Mouse (Mus musculus): ENCODE data around the gene Astn2.

Astn2 gene

GRCm38 (mm10) chr4:65586947-65587346 is 817.5 kb downstream of the Astn2 start:
- in situ Hi-C loops (cut with MseI, MboI) = loop anchor here (10.0 to 25.0 kb wide), 4 partner anchors 475 to 1052 kb away; partner anchors contain the start of gene Pappa (in 1 of the 2)

GRCm38 (mm10) chr4:65580254-65580653 is 824.2 kb downstream of the Astn2 start:
- in situ Hi-C loops (cut with MseI, MboI) = loop anchor here (10.0 to 25.0 kb wide), 4 partner anchors 468 to 1045 kb away; partner anchors contain the start of gene Pappa (in 1 of the 2)

- in situ Hi-C loops (cut with MseI, MboI) = no loop called here
Measured at GRCm38 (mm10) chr4:65565493-65565892, 838.9 kb downstream of the Astn2 start.

- in situ Hi-C loops (cut with MseI, MboI) = no loop called here
Measured at GRCm38 (mm10) chr4:65548561-65548960, 855.9 kb downstream of the Astn2 start.

GRCm38 (mm10) chr4:65545582-65545981 is 858.8 kb downstream of the Astn2 start:
- in situ Hi-C loops (cut with MseI, MboI) = no loop called here

- in situ Hi-C loops (cut with MseI, MboI) = no loop called here
Measured at GRCm38 (mm10) chr4:65532071-65532736, 872.2 kb downstream of the Astn2 start.

GRCm38 (mm10) chr4:65531621-65532020 is 872.8 kb downstream of the Astn2 start:
- in situ Hi-C loops (cut with MseI, MboI) = no loop called here

- in situ Hi-C loops (cut with MseI, MboI) = no loop called here
Measured at GRCm38 (mm10) chr4:65530901-65531300, 873.5 kb downstream of the Astn2 start.

- in situ Hi-C loops (cut with MseI, MboI) = no loop called here
Measured at GRCm38 (mm10) chr4:65508101-65508500, 896.3 kb downstream of the Astn2 start.

GRCm38 (mm10) chr4:65506870-65507269 is 897.5 kb downstream of the Astn2 start:
- in situ Hi-C loops (cut with MseI, MboI) = no loop called here

GRCm38 (mm10) chr4:65496463-65496834 is 908.0 kb downstream of the Astn2 start:
- in situ Hi-C loops (cut with MseI, MboI) = loop anchor here (10.0 to 25.0 kb wide), 3 partner anchors 372 to 959 kb away; partner anchors contain the start of gene Pappa (in 2 of the 2)

- in situ Hi-C loops (cut with MseI, MboI) = loop anchor here (10.0 to 25.0 kb wide), 3 partner anchors 371 to 959 kb away; partner anchors contain the start of gene Pappa (in 2 of the 2)
Measured at GRCm38 (mm10) chr4:65495705-65496462, 908.5 kb downstream of the Astn2 start.

GRCm38 (mm10) chr4:65491541-65491940 is 912.9 kb downstream of the Astn2 start:
- in situ Hi-C loops (cut with MseI, MboI) = loop anchor here (10.0 to 25.0 kb wide), 3 partner anchors 367 to 954 kb away; partner anchors contain the start of gene Pappa (in 2 of the 2)

GRCm38 (mm10) chr4:65489711-65490110 is 914.7 kb downstream of the Astn2 start:
- in situ Hi-C loops (cut with MseI, MboI) = loop anchor here (10.0 to 25.0 kb wide), 3 partner anchors 365 to 952 kb away; partner anchors contain the start of gene Pappa (in 2 of the 2)

GRCm38 (mm10) chr4:65481632-65482031 is 922.8 kb downstream of the Astn2 start:
- in situ Hi-C loops (cut with MseI, MboI) = loop anchor here (25.0 kb wide), 2 partner anchors 644 to 944 kb away; no protein-coding TSS in a partner anchor

GRCm38 (mm10) chr4:65477106-65477505 is 927.3 kb downstream of the Astn2 start:
- in situ Hi-C loops (cut with MseI, MboI) = loop anchor here (25.0 kb wide), 2 partner anchors 640 to 940 kb away; no protein-coding TSS in a partner anchor

- in situ Hi-C loops (cut with MseI, MboI) = loop anchor here (25.0 kb wide), 2 partner anchors 639 to 939 kb away; no protein-coding TSS in a partner anchor
Measured at GRCm38 (mm10) chr4:65475925-65476560, 928.4 kb downstream of the Astn2 start.

- in situ Hi-C loops (cut with MseI, MboI) = no loop called here
Measured at GRCm38 (mm10) chr4:65473141-65473540, 931.3 kb downstream of the Astn2 start.

- in situ Hi-C loops (cut with MseI, MboI) = no loop called here
Measured at GRCm38 (mm10) chr4:65449171-65449570, 955.2 kb downstream of the Astn2 start.

GRCm38 (mm10) chr4:65441746-65442145 is 962.7 kb downstream of the Astn2 start:
- in situ Hi-C loops (cut with MseI, MboI) = no loop called here

- in situ Hi-C loops (cut with MseI, MboI) = no loop called here
Measured at GRCm38 (mm10) chr4:65430804-65431203, 973.6 kb downstream of the Astn2 start.

- in situ Hi-C loops (cut with MseI, MboI) = no loop called here
Measured at GRCm38 (mm10) chr4:65427480-65427879, 976.9 kb downstream of the Astn2 start.
